Mouse (Mus musculus) spleen, adult 2 months (tissue): ENCODE measurements around the gene Eif2ak1. TPM values are rescaled to one million over a fixed set of nuclear protein-coding genes. Genes with fewer than 3 reads are reported as not detected.

ENCODE experiments used
- DNase-seq, 2 experiments: peaks; one replicate each; pipeline versions ENCODE4 v3.0.0 to v3.0.0-alpha.2; 2012 to 2021; ENCODE audit warnings: low spot score in 2 of 2, low read depth in 1 of 2
- H3K27ac ChIP-seq: fragments of 200-500 bp; 2 replicates; pipeline ENCODE4 v1.5.1; 2012; ENCODE audit warnings: low read length, inconsistent platforms; ENCODE audit not compliant: insufficient read depth
- H3K27me3 ChIP-seq: fragments of 200-500 bp; 2 replicates; pipeline ENCODE4 v1.6.1; 2012; ENCODE audit warnings: mild to moderate bottlenecking, moderate library complexity, low read length, inconsistent platforms; ENCODE audit not compliant: control insufficient read depth, insufficient read depth
- H3K36me3 ChIP-seq: fragments of 200-500 bp; 2 replicates; pipeline ENCODE4 v1.6.1; 2012; ENCODE audit warnings: mild to moderate bottlenecking, low read length, inconsistent platforms; ENCODE audit not compliant: control insufficient read depth, insufficient read depth
- H3K4me1 ChIP-seq: fragments of 200-500 bp; 2 replicates; pipeline ENCODE4 v1.6.1; 2011; ENCODE audit warnings: inconsistent platforms; ENCODE audit not compliant: control insufficient read depth, insufficient read depth, insufficient read length
- H3K4me3 ChIP-seq: fragments of 200-500 bp; 2 replicates; pipeline ENCODE4 v1.5.1; 2011; ENCODE audit warnings: mild to moderate bottlenecking, inconsistent platforms; ENCODE audit not compliant: insufficient read depth, insufficient read length; ENCODE audit errors: extremely low read depth
- CTCF ChIP-seq: fragments of 200-500 bp; IDR thresholded peaks from 2 replicates; pipeline ENCODE4 v1.5.1; 2011; ENCODE audit warnings: mild to moderate bottlenecking, inconsistent platforms; ENCODE audit not compliant: insufficient read depth, insufficient read length, insufficient replicate concordance; ENCODE audit errors: extremely low read depth
- POLR2A ChIP-seq: fragments of 200-500 bp; IDR thresholded peaks from 2 replicates; pipeline ENCODE4 v1.6.1; 2011; ENCODE audit warnings: low read depth, low read length, inconsistent platforms
- WGBS: fragments of 180-500 bp; shearing (Covaris S2); methylation state at CpG from one replicate; pipeline ENCODE4 v1.1.7; 2018; 5-methylcytosine and 5-hydroxymethylcytosine counted together
- polyA plus RNA-seq: library from polyadenylated mRNA; depleted of rRNA; stranded (reverse); fragments of >200 nt; gene quantifications from 2 replicates; pipeline ENCODE4 v1.2.3, GENCODE M21; 2012

The Eif2ak1 gene
- polyA plus RNA-seq, 1 experiment: 23.8 TPM

DNA sequence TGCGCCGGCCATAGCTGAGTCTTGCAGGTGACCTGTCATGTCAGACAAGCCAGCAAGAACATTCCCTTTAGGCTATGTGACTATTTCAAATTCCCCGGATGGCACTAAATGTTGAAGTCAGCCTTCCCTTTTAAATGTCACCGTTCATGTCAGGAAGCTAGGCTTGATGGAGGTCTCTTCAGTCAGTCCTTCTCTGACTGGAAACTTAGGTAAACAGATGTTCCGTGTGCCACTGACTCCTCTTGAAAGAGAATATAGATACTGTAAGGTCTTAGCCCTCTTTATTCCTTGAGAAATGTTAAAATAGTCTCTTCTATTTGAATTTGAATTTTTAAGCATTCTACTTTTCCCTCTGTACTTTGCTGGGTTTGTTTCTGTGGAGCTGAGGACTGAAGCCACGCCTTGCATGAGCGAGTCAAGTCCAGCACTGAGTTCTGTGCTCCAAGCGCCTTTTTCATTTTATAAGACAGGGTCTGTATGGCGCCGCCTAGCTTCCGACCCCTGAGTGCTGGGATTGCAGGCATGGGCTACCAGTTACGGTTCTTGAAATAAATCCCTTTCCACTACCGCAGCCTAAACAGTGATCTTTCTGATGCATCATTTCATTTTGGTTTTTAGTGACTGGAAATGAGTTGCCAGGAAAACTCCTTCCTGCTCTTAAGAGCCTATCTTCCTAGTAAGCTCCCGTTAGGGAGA, 80.2 kb downstream of the Eif2ak1 start, which contains the start of gene Ankrd61:
Ankrd61 (minus strand) TSS at position 51 of the 696 bp plus-strand sequence.
- no peak within 1 kb of the TSS for H3K27ac ChIP-seq
- H3K36me3 ChIP-seq: peaks cover 39% of the 10 kb centered on the region
- H3K4me3 ChIP-seq: no peak within 1 kb of the TSS
- no peak for TF ChIP-seq CTCF
- no peak for TF ChIP-seq POLR2A
- no peaks in the 10 kb centered on the region for H3K27me3 ChIP-seq
- no peaks in the 10 kb centered on the region for H3K4me1 ChIP-seq
- DNase-seq: no peak
- WGBS: 96% methylated on average over 14 of the region's 14 CpGs

DNA sequence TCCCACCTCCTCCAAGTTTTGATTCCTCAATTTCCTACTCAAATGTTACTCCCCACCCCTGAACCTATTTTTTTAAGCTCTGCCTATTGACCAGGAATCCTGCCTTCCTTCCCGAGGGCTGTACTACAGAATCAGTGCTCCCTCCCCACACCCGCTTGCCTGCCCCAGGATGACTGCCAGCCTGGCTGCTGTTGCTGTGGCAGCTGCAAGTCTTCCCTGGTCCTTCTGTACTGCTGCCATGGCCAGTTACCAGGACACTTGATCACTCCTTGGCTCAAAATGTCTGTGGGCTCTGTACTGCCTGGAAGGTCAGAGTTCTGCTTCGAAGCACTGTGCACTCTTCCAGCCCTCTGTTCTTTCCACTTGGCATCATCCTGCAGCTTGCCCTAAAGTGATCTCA, 84.5 kb downstream of the Eif2ak1 start:
- WGBS: 85% methylated on average over 3 of the region's 3 CpGs
- H3K36me3 ChIP-seq: peaks cover 43% of the 10 kb centered on the region

DNA sequence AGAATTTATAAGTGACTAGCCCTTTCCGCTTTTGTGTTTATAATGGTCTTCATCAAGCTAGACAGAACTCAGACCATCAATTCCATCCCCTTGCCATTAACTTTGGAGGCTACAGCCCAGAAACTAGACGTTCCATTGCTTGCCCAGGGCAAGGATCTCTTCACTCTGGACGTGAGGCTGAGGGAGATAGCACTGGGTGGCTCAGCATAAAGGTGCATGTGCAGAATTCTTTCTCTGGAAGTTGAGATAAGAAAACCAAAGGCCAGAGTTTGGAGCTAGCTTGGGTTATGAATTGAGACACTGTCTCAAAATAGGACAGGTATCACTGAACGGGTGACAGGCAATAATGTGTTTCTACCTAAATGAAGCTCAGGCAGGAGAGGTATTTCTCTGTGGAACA, 86.2 kb downstream of the Eif2ak1 start:
- Histone ChIP-seq H3K4me3 (no peak overlapping the region), H3K27me3 (no peaks in the 10 kb centered on the region), H3K27ac (no peak overlapping the region), H3K36me3 (peaks cover 33% of the 10 kb centered on the region), H3K4me1 (no peaks in the 10 kb centered on the region)
- WGBS: 88% methylated on average over 4 of the region's 4 CpGs
- DNase-seq: no peak
- TF ChIP-seq POLR2A (no peak), CTCF (no peak)

More for the DNA sequence above, 84.5 kb downstream of the Eif2ak1 start:
- H3K4me1 ChIP-seq: no peaks in the 10 kb centered on the region
- no peak overlapping the region; the same call in 1 of the 2 replicates for H3K27ac ChIP-seq
- H3K4me3 ChIP-seq: no peak overlapping the region
- no peaks in the 10 kb centered on the region for H3K27me3 ChIP-seq
- DNase-seq: no peak
- TF ChIP-seq CTCF (no peak), POLR2A (no peak)

DNA sequence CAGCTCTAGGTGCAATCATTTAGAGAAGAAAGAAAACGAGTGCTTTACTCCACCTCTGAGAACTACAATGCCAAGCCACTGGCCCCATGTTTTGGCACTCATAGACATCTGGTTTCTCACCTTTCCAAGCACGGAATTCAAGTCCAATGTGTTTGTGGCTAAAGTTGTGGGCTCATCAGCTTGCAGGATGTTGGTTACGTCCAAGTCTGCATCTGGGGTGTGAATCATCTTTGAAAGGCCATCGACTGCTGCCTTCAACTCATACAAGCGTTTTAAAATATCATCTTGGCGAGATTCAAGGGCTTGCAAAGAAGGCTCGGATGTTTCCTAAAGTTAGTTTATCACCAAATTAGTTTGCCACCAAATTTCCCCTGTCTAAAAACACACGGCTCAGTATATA, 88.8 kb downstream of the Eif2ak1 start:
- Histone ChIP-seq H3K4me3 (no peak overlapping the region), H3K27ac (no peak overlapping the region), H3K4me1 (no peaks in the 10 kb centered on the region; the same call in none of the 2 replicates), H3K36me3 (peaks cover 20% of the 10 kb centered on the region), H3K27me3 (no peaks in the 10 kb centered on the region)
- no peak for TF ChIP-seq CTCF
- no peak for TF ChIP-seq POLR2A
- DNase-seq: no peak
- WGBS: 88% methylated on average over 8 of the region's 8 CpGs

DNA sequence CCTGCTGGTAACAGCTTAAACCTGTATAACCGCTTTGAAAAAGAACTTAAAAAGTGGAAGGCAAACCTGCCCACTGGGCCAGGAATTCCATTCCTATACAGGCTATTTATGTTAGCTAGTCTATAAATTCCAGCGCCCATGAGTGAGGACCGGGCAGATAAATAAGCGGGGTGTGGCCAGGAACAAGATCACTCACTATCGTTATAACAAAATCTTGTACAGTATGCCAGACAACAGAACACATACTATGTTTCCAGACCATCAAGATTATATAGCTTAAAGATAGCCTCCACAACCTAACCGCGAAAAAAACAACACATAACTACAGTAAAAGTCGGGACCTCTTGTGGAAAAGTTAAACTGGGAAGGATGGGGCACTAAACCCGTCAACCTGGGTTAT, 91.3 kb downstream of the Eif2ak1 start:
- Histone ChIP-seq H3K4me3 (peak overlapping the region; percentile 80), H3K27ac (peak overlapping the region; percentile 77), H3K4me1 (no peaks in the 10 kb centered on the region; the same call in none of the 2 replicates), H3K36me3 (peaks cover 5% of the 10 kb centered on the region), H3K27me3 (no peaks in the 10 kb centered on the region)
- no peak for DNase-seq
- 2% methylated on average over 9 of the region's 9 CpGs for WGBS
- TF ChIP-seq POLR2A: no peak

DNA sequence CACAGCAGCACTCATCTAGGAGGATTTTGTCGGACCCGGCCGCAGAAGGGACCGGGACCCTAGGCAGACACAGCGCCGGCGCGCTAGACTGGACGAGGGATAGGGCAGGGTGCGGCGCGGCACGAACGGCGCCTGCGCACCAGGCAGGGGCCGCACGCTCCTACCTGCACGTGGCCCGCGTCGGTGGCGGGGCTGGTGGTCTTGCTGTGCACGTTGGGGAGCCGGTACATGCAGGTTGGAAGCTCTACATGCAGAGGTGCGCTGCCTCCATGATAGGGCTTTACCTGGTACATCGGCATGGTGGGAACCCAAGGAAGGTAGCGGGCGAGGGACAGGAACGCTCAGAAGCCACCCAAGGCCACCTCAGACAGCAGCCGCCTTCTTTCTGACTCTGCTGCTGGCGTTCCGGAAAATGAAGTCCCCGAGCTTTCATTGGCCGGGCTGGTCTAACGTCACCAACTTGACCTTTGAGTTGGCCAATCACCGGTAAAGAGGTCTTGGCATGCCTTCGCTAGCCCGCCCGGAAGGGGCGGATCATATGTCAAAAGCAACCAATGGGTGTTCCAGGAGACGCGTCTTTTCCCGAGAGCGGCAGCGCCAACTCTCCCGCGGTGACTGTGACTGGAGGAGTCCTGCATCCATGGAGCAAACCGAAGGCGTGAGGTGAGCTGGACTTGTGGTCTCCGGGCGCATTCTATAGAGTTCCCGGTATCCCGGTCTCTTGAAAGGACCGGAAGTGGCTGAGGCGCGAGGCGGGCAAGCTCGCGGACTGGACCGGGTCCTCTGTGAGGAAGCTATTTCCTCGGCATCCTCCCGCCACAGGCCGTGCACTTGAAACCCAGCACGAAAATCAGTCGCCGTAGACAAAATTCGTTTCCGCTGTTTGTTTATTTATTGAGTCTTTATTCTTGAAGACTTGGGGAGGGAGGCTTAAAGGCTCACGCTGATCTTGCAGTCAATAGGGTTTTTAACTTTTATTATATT, 92.1 kb downstream of the Eif2ak1 start, which contains the start of the genes Aimp2 and Pms2:
Aimp2 (minus strand) TSS at position 431 of the 984 bp plus-strand sequence.
Pms2 (plus strand) TSS at position 548 of the 984 bp plus-strand sequence.
- WGBS: under 1% methylated on average over 70 of the region's 70 CpGs
- no peak for TF ChIP-seq CTCF
- no peak; the same call in 1 of the 2 replicates for TF ChIP-seq POLR2A
- H3K4me1 ChIP-seq: no peaks in the 10 kb centered on the region; the same call in none of the 2 replicates
- H3K27me3 ChIP-seq: no peaks in the 10 kb centered on the region
- peak; percentile 93 to 95 for DNase-seq
- H3K4me3 ChIP-seq: peak within 1 kb of the TSS; percentile 81
- peak within 1 kb of the TSS; percentile 77 for H3K27ac ChIP-seq
- H3K36me3 ChIP-seq: peaks cover 3% of the 10 kb centered on the region

DNA sequence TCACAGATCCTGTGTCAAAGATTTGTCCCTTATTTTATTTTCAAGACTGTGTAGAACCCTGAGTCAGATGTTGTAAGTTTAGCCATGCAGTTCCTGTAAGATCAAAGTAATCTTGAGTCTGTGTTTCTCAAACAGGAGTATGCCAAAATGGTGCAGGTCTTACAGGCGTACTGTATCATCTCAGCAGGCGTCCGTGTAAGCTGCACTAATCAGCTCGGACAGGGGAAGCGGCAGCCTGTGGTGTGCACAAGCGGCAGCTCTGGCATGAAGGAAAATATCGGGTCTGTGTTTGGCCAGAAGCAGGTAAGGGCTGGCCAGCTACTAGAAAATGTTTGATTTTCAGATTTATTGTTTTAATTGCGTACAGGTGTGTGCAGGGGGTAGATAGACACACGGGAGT, 98.6 kb downstream of the Eif2ak1 start:
- Histone ChIP-seq H3K36me3 (peaks cover 24% of the 10 kb centered on the region), H3K27me3 (no peaks in the 10 kb centered on the region), H3K27ac (no peak overlapping the region), H3K4me3 (no peak overlapping the region), H3K4me1 (no peaks in the 10 kb centered on the region)
- TF ChIP-seq CTCF (no peak), POLR2A (no peak)
- DNase-seq: no peak
- 93% methylated on average over 9 of the region's 9 CpGs for WGBS
